Mouse (Mus musculus): Measurements from ENCODE around the gene Iqschfp.

- TF ChIP-seq CTCF (IDR thresholded peaks at IDR 0.05; ENCODE audit: extremely low read depth, insufficient read depth, low read length), result no peak
- TF ChIP-seq POLR2A (IDR thresholded peaks at IDR 0.05; ENCODE audit: extremely low read depth, insufficient read depth, low read length), result no peak
Observed at GRCm38 (mm10) chr3:68565675-68566055, 673.6 kb downstream of the Iqschfp start.

Measured in cortical plate, adult 2 months (tissue).